Mouse (Mus musculus) thymus, adult 18-20 months (tissue): Measurements from ENCODE around the gene Acox3.

Experiments used
- DNase-seq, 2 experiments: peaks; one replicate each; pipeline ENCODE4 v3.0.0; 2022; ENCODE audit warnings: mixed read lengths in 2 of 2

The Acox3 gene

GRCm38 (mm10) chr5:35582445-35583220, at the start of gene Acox3:
TSS of gene Acox3 (plus strand) at chr5:35583040.
- DNase-seq = peak; percentile 86 to 88

- DNase-seq = no peak
Measured at GRCm38 (mm10) chr5:35536271-35536670, 46.6 kb upstream of the Acox3 start.

- no peak for DNase-seq
Measured at GRCm38 (mm10) chr5:35537474-35537873, 45.4 kb upstream of the Acox3 start.

- DNase-seq = no peak
Measured at GRCm38 (mm10) chr5:35538022-35538421, 44.8 kb upstream of the Acox3 start.

GRCm38 (mm10) chr5:35539576-35539975, 43.3 kb upstream of the Acox3 start:
- no peak for DNase-seq

GRCm38 (mm10) chr5:35540555-35540954, 42.3 kb upstream of the Acox3 start:
- no peak for DNase-seq

- DNase-seq = no peak
Measured at GRCm38 (mm10) chr5:35541059-35541790, 41.6 kb upstream of the Acox3 start.

GRCm38 (mm10) chr5:35546127-35546526, 36.7 kb upstream of the Acox3 start:
- no peak for DNase-seq

- DNase-seq = no peak
Measured at GRCm38 (mm10) chr5:35551855-35552837, 30.7 kb upstream of the Acox3 start.

GRCm38 (mm10) chr5:35552838-35553539, 29.9 kb upstream of the Acox3 start:
- DNase-seq = no peak

GRCm38 (mm10) chr5:35556393-35556792, 26.4 kb upstream of the Acox3 start:
- DNase-seq = no peak

- DNase-seq = no peak
Measured at GRCm38 (mm10) chr5:35557946-35558621, 24.8 kb upstream of the Acox3 start.

- DNase-seq = no peak
Measured at GRCm38 (mm10) chr5:35559447-35559846, 23.4 kb upstream of the Acox3 start.

- DNase-seq = no peak
Measured at GRCm38 (mm10) chr5:35562616-35563015, 20.2 kb upstream of the Acox3 start.

GRCm38 (mm10) chr5:35563449-35563848, 19.4 kb upstream of the Acox3 start:
- peak; percentile 16 to 34 for DNase-seq

- no peak for DNase-seq
Measured at GRCm38 (mm10) chr5:35565217-35565616, 17.6 kb upstream of the Acox3 start.

GRCm38 (mm10) chr5:35566632-35567031, 16.2 kb upstream of the Acox3 start:
- DNase-seq = no peak

GRCm38 (mm10) chr5:35571546-35571945, 11.3 kb upstream of the Acox3 start:
- DNase-seq = no peak

GRCm38 (mm10) chr5:35574653-35575599, 7.9 kb upstream of the Acox3 start, which contains the start of gene Trmt44:
TSS of gene Trmt44 (minus strand) at chr5:35575070.
- DNase-seq = peak; percentile 75 to 78

GRCm38 (mm10) chr5:35576409-35577020, 6.3 kb upstream of the Acox3 start:
- DNase-seq = no peak
